Mouse (Mus musculus) heart, adult 18-20 months (tissue): ENCODE measurements around the gene Runx1. TPM values are rescaled to one million over a fixed set of nuclear protein-coding genes. Genes with fewer than 3 reads are reported as not detected.

Experiments
- DNase-seq, 2 experiments: peaks; one replicate each; pipeline ENCODE4 v3.0.0; 2021 to 2022; ENCODE audit warnings: mixed read lengths in 1 of 2
- total RNA-seq, 2 experiments: library from RNA; stranded (reverse); gene quantifications; 2 replicates each; pipeline ENCODE4 v1.2.3; 2021

Runx1 gene
- total RNA-seq, 2 experiments from 2014 or later, result 1.5 to 2.9 TPM

DNA sequence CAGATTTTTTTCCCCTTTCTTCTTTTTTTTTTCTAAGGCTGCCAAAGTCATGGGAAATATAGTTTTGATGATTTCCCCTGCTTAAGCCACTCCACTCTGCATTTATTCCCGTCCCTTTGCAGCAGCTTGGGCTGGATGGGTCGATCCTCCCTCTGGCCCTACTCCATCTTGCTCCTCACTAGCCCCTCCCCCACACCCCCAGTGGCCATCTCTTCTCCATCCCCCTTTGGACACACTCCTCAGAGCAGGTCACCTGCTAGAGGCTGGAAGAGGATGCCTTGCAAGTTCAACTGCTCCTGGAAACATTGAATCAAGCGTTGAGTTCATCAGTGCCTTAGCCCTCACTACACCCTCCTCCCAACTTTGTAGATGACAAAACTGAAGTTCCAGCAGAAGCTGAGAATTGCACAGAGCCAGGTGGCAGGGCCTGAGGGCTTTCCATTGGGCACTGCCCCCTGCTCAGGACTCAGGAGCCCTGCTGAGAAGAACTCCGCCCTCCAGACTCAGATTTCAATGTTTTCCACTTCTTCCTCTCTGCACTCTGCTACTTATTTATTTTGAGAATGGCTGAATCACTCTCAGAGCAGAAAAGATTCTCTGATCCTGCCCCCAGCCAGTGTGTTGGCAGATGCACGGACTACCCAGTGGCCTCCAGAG, 171.5 kb downstream of the Runx1 start:
- no peak for DNase-seq

GRCm38 (mm10) chr16:92653816-92654215, 172.1 kb downstream of the Runx1 start:
- DNase-seq, result no peak

DNA sequence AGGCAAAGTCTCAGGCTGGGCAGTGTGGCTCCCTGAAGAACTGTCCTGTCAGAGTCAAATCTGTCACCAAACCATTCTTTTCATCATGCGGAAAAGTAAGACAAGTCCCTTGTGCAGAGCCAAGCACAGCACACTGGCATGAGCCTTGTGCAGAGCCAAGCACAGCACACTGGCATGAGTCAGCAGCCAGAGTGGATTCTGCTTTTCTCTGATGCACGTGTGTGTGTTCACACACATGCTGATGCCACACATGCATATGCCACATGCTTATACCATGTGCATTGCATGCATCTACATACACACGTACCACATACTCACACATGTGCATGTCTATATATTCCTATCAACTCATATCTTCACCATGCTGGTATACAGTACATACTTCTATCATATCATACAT, 174.7 kb downstream of the Runx1 start:
- no peak for DNase-seq

DNA sequence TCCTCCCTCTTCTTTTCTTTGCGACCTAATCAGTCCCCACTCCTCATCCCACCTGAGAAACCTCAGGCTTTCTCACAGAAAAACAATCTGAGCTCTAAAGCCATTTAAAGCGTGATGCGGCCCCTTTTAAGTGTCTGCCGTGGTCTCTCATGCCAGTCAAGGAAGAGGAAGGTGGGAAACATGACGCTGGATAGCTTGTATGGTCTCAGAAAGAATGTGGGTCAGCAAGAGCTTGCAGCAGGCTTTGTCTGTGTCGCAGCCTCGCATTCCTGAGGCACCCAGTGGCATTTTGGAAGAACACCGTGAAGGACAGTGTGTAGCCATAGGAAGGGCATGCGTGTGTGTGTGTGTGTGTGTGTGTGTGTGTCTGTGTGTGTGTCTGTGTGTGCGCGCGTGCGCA, 179.8 kb downstream of the Runx1 start:
- DNase-seq, result no peak

DNA sequence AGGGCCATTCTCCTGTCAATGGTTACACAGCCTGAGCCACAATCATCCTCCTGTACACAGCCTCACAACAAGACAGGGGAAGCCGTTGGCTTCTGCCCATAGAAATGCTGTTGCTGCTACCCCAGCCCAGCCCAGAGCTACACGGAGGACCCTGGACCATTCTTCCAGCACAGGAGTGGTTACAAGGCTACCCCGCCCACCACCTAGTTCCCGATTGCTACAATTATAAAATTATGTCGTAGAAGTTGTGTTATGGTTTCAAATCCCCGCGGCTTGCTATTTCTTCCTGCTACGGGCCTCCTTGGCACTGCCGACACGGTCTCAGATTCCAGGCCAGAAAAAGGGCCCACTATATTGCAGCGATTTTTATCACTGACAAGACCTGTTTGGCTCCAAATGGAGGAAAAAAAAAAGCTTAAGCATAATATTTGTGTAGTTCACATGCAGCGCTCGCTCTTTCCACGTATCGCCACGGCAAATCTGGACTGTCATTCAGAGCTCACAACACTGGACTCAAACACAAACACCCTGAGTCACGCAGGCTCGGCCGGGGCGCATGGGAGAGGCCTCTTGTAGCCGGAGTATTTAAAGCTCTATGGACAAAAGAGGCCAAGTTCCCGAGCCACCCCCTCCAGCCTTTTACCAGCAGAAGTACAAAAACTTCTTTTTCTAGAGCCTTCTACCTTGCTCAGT, 180.4 kb downstream of the Runx1 start:
- no peak for DNase-seq

- DNase-seq, result no peak
Measured at GRCm38 (mm10) chr16:92644718-92645422, 181.1 kb downstream of the Runx1 start.

DNA sequence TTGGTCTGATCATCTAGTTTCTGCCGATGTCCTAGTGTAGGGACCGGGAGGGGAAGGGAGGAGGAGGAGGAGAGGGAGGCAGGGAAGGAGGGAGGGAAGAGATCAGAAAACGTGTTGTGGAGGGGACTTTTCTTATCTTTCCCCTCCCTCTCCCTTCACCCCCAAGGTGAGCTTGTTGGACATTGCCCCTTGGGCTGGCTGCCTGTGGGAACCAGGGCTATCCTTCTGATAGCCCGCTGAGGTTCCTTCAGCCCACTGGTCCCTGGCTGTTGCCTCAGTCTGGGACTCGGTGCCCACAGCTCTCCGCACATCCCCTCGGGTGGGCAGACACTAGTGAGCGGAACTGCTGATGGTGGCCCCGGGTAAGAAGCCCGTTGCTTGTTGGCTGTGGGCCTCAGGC, 181.6 kb downstream of the Runx1 start:
- no peak for DNase-seq

DNA sequence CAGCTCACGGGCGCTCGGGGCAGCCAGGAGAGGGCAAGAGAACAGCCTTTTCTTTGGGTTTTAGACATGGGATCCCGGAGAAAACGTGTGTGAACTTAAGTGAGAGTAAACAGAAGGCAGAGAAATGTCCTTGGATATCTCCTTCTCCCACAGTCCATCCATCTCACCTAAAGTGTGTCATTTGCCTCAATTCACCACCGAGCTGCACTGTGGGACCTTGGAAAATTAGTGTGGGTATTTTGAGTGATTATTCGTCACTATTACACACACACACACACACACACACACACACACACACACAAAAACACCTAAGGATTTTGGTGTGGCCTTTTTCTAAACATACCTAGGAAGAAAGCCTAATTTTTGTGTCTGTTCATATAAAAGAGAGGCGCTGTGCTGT, 183.7 kb downstream of the Runx1 start:
- DNase-seq, result no peak

DNA sequence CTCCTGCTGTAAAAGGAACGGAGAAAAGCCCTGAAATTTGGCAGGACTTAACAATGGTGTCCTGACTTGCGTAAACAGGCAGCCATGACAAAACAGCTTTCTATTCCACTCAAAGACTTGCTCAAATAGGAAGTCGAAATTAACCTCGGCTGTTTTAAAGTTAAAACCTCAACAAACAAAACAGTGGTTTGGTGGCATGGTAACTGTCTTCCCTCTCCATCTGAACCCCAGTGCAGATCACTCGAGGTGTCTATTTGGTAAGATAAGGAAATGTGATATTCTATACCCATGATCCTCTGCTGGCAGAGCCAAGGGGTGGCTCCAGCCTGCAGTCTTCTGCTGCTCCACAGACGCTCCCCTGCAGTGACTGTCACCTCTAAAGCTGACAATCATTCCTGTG, 184.9 kb downstream of the Runx1 start:
- no peak for DNase-seq

GRCm38 (mm10) chr16:92639093-92639492, 186.9 kb downstream of the Runx1 start:
- no peak for DNase-seq

GRCm38 (mm10) chr16:92637033-92637432, 188.9 kb downstream of the Runx1 start:
- DNase-seq, result peak; percentile 28 to 43

DNA sequence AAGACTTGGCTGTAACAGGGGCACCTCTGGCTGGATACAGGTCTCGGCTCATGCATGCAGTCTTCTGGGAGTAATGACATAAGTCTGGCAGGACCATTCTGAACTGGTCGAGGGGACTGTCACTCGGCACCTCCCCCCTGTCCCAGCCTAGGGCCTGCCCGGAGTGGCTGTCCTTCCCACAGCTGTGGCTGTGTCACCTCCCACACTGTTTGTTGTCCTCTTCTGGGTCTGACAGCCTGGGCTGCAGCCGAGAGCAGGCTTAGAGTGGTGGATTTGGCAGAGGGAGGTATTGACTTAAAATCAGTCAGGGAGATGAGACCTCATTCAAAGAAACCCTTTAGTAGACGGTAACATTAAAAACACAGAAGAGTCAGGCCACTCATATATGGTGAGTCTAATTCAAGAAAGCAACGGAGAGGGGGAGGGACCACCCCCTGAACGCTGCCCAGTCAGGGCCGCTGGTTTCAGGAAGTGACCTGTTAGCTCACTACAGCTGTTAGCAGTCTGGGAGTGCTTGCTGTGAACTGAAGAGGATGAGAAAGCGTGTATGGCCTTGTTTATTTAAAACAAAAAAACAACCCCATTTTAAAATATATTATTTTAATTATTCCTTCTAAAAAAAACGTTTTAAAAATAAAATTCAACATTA, 193.7 kb downstream of the Runx1 start:
- peak in 1 of 2 experiments; percentile 39 for DNase-seq

DNA sequence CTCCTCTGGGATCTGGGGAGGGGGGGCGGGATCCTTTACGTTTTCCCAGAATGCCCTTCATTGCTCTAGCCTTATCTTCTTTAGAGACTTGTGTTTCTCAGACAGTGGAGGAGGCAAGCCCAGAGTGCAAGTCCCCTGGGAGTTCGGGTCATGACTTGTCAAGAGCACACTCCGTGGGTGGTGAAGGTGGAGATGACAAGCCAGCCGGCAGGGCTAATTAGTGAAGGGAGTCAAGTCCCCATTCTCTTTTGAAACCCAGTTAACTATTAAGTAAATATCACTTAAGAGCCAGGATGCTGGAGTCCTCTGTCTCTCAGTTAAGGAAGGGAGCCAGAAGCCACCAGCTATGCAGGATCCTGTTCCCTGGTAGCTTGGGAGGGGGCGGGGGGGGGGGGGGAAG, 194.3 kb downstream of the Runx1 start:
- DNase-seq, result no peak

GRCm38 (mm10) chr16:92630950-92631349, 195.0 kb downstream of the Runx1 start:
- no peak for DNase-seq

DNA sequence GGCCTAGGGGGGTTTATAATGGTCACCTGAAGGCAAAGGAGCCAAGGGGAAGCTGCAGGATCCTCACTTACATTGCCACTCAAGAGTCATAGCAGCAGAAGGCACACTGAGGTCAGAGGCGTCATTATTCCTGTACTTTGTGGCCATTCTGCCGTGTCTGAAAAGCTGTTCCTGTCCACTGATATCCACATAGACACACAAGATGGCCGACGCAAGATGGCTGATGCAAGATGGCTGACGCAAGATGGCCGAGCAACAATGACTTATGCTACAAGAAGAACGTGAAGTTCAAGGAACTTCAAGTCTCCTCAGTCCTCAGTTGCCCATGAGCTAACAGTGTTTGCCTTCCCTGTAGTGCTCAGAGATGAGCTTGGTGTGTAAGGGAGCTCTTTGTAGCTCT, 196.1 kb downstream of the Runx1 start:
- DNase-seq, result no peak

GRCm38 (mm10) chr16:92627262-92627661, 198.7 kb downstream of the Runx1 start:
- DNase-seq, result no peak

DNA sequence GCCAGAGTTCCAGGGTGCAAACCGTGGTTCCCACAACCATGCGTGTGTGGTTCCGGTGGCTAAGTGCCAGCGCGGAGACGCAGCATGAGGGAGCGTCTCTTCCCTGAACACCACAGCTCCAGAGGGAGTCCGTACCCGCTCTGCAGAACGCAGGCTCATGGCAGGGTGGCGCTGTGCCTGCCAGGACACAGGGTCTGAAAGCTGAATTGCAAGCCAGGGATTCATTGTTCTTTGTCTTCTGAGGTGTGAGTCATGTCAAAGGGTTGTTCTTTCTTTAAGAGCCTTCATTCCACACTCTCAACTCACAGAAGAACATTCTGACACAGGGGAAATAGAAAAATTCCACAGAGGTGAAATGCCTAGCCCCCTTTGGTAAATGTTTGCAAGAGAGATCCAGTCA, 202.0 kb downstream of the Runx1 start:
- DNase-seq, result no peak

- no peak for DNase-seq
Measured at GRCm38 (mm10) chr16:92621859-92622258, 204.1 kb downstream of the Runx1 start.

DNA sequence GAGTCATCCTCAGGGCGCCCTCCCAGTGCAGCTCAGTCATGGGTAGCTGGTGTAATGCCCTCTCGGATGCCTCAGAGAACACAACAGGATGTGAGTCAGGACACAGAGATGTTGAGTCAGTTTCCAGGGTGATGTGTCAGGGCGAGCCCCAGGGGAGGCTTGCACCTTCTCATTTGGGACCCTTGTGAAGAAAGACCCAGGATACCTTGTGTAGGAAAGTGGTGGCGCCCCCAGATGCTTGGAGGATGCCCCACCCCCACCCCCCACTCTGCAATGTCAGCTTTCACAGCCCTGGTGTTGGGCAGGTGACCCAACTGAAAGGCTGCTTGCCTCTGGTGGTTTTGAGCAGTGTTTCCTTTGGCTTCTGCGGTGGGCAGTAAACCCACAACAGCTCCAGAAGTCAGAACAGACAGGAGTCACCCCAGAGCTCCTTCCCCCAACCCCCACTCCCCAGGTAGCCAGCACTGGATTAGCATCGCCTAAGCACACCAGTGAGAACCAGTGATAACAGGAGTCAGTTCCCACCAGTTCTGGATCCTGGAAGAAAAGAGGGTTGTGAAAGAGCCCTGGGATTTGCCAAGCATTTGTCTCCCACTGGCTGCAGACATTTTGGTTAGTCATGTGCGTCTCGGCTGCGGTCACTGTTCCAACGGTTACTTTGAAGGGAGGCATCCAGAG, 205.0 kb downstream of the Runx1 start:
- no peak for DNase-seq

DNA sequence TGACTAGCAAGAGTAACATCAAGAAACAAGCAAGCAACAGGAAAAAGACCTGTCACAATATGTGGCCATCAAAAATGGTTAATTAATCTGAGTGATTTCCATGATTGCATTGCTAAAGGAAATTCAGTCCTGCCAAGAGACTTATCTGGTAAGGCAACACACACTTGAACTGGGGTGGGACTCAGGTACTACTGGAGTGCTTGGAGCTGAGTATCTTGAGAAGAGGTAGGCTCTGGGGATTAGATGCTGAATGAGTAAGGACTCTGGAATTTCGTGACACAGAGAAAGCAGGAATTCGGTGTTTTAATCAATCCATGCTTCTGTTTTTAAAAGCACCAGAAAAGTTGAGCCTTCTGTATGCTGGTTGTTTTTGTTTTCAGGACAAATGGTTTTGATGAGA, 209.1 kb downstream of the Runx1 start:
- DNase-seq, result no peak

DNA sequence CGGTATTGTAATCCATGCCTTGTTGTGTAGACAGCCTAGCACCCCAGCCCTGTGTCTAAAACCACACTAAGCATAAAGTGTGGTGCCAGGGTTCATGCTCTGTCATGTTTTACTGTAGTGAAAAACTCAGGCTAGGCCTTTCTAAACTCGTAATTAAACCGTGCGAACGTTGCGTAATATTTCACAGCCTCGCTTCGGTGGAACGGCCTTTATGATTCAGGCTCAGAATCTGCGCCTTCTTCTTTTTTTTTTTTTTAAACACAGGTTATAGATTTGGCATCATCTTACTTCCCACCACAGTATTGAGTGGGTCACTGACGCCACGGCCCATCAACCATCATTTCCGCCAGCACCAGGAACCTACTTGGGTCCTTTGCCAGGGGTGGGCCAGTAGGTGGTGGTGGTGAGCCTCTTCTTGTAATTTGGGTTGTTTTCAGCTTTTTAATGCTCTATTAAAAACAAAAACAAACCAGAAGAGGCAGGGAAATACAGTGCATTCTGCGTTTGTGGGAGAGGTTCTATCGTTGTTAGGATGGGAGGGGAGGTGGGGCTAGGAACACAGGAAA, 210.6 kb downstream of the Runx1 start:
- no peak for DNase-seq

DNA sequence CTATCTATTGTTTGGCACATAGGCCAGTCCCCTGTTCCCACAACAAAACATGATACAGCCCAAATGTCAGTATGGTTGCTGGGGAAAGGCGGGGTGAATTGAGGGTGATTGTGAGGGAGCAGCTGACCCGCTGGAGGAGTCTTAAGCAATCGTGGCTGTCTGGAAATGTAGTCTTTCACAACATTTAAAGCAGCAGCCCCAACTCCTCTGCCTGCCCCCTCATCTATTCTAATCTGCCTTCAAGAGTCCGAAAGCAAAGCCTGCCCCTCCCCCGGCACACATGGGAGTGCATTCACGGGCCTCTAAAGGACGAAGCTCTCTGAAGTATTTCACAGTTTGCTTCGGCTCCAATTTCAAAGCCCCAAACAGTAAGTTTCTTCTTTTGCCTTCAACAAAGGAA, 213.4 kb downstream of the Runx1 start:
- DNase-seq, result no peak
